ENCODE assay signal across 20 mouse cellular contexts in genomic region chr12:45011006-45011405, GRCm38 (mm10).
A peak's percentile ranks its signal among the peaks of the same experiment; 100 is the strongest.
DNase-seq lines count a peak whose midpoint lies in the region; ATAC-seq and TF ChIP-seq lines count a peak whose summit lies in the region.
"Had no signal": no experiment of that assay in that cellular context is flagged by ENCODE, and none has a peak within 500 bp of the region (broad histone marks: within the 10 kb centered on the region; RNA-seq: fewer than 3 reads in every experiment).

No protein-coding gene starts in this region.

- H3K4me3 ChIP-seq in gastrocnemius, adult 2 months: no peak overlapping the region
- H3K4me3 ChIP-seq: embryonic facial prominence, embryonic 10.5 days; forebrain, embryonic 13.5 days; heart, adult 2 months; heart, embryonic 15.5 days; hindbrain, embryonic 10.5 days had no signal

- TF ChIP-seq CTCF in gastrocnemius, adult 2 months (IDR thresholded peaks at IDR 0.05): no peak

- no peak for ATAC-seq in cerebellum, adult (ENCODE audit: insufficient number of reproducible peaks, low FRiP score, low TSS enrichment)
- ATAC-seq: activated CD4-positive, CD25-positive, alpha-beta regulatory T cell, adult 4 months; forebrain, embryonic 13.5 days; forebrain, postnatal 0 days had no signal

- no peak for DNase-seq in gastrocnemius, adult 2 months
- no peak for DNase-seq in gastrocnemius, postnatal 10 days
- peak; percentile 41 for DNase-seq in layer of hippocampus, adult 9-10 months (ENCODE audit: low spot score)
- no peak for DNase-seq in layer of hippocampus, postnatal 10 days (ENCODE audit: low spot score in 2 of 2)
- DNase-seq in brain, adult 2 months (ENCODE audit: low read depth, low spot score): peak; percentile 59
- peak; percentile 66 for DNase-seq in layer of hippocampus, adult 9-11 months
- no peak for DNase-seq in right cerebral cortex, adult 18-20 months
- DNase-seq: adrenal gland, postnatal 14 days; cerebellum, adult 2 months; forebrain, postnatal 0 days; gastrocnemius, postnatal 36 days; heart, postnatal 14 days had no signal

- H3K27ac ChIP-seq in gastrocnemius, adult 2 months: peak overlapping the region; percentile 53; the same call in 1 of the 2 replicates
- H3K27ac ChIP-seq: embryonic facial prominence, embryonic 10.5 days; forebrain, embryonic 13.5 days; heart, embryonic 15.5 days; hindbrain, embryonic 10.5 days; hindbrain, embryonic 14.5 days had no signal

- intact Hi-C loops in gastrocnemius, adult 2 months (cut with DNase I): loop anchor here (5.0 kb wide), 1 partner anchor 61 kb away; the partner anchor contains the start of gene Stxbp6

Comparison
In these comparisons a context has a peak if more than half of its experiments do, and no peak if none do; other contexts are left out.
1. DNase-seq: peak in layer of hippocampus, adult 9-10 months (single experiment), brain, adult 2 months (single experiment) and layer of hippocampus, adult 9-11 months (single experiment); none in gastrocnemius, adult 2 months (single experiment), gastrocnemius, postnatal 10 days (single experiment), layer of hippocampus, postnatal 10 days (0 of 2) and right cerebral cortex, adult 18-20 months (single experiment).